Mouse (Mus musculus) macrophage (primary cell): ENCODE data around the gene Cyp3a41b. TPM values are rescaled to one million over a fixed set of nuclear protein-coding genes. Genes with fewer than 3 reads are reported as not detected.
"Not testable (repeated sequence)": the region's sequence is repeated elsewhere in the genome, so short reads cannot be mapped to it uniquely, and the experiment has no call there.

ENCODE experiments used
- H3K27ac ChIP-seq: fragments of 350-480 bp; formaldehyde crosslinking; 2 replicates; pipeline ENCODE4 v1.9.0; 2021
- H3K36me3 ChIP-seq: fragments of 350-480 bp; formaldehyde crosslinking; 2 replicates; pipeline ENCODE4 v1.9.0; 2021; ENCODE audit errors: inconsistent target
- H3K4me3 ChIP-seq: fragments of 350-480 bp; formaldehyde crosslinking; 2 replicates; pipeline ENCODE4 v1.9.0; 2021; ENCODE audit errors: inconsistent target
- H3K79me2 ChIP-seq: fragments of 350-480 bp; formaldehyde crosslinking; 2 replicates; pipeline ENCODE4 v1.9.0; 2021; ENCODE audit errors: inconsistent target
- WGBS: methylation state at CpG from one replicate; pipeline ENCODE4 v1.1.7; 2026; ENCODE audit warnings: inconsistent platforms; ENCODE audit not compliant: missing documents; 5-methylcytosine and 5-hydroxymethylcytosine counted together
- polyA plus RNA-seq: library from polyadenylated mRNA; stranded (reverse); fragments of 250-400 nt; gene quantifications from 3 replicates; pipeline ENCODE4 v1.2.4, GENCODE M21; 2018; ENCODE audit warnings: inconsistent platforms
- total RNA-seq, 78 experiments: library from RNA; depleted of rRNA; stranded (reverse); fragments of 250-400 nt; gene quantifications; 1 replicate in 9 of 78; 2 replicates in 24 of 78; 3 replicates in 43 of 78; 4 replicates in 2 of 78; pipeline ENCODE4 v1.2.4; 2018; ENCODE audit warnings: inconsistent platforms in 56 of 78

Gene Cyp3a41b
- not detected for total RNA-seq (2018; cell fraction: chromatin; rRNA removed)
- not detected for total RNA-seq (2018; cell fraction: cytosol; rRNA removed)
- not detected for total RNA-seq (2018; cell fraction: nucleus; rRNA removed)
- not detected in 3 replicates for polyA plus RNA-seq

- no CpG with 5 or more reads among the region's 2 CpGs for WGBS
- H3K27ac ChIP-seq, H3K4me3 ChIP-seq, H3K79me2 ChIP-seq, H3K36me3 ChIP-seq: not testable (repeated sequence)
Measured at GRCm38 (mm10) chr5:145584630-145585029, at the start of gene Cyp3a41b. Cyp3a41b (minus strand) TSS chr5:145584730.

GRCm38 (mm10) chr5:145632286-145632685 is 47.8 kb upstream of the Cyp3a41b start:
- WGBS: 80% methylated on average over 1 of the region's 1 CpGs
- H3K27ac ChIP-seq, H3K36me3 ChIP-seq, H3K79me2 ChIP-seq, H3K4me3 ChIP-seq: not testable (repeated sequence)

- not testable (repeated sequence) for H3K4me3 ChIP-seq, H3K79me2 ChIP-seq, H3K36me3 ChIP-seq, H3K27ac ChIP-seq
- WGBS: no CpG with 5 or more reads among the region's 1 CpGs
Measured at GRCm38 (mm10) chr5:145604891-145605290, 20.4 kb upstream of the Cyp3a41b start.

GRCm38 (mm10) chr5:145597851-145598250 is 13.3 kb upstream of the Cyp3a41b start:
- not testable (repeated sequence) for H3K4me3 ChIP-seq, H3K36me3 ChIP-seq, H3K79me2 ChIP-seq, H3K27ac ChIP-seq
- WGBS: 84% methylated on average over 5 of the region's 5 CpGs

- no CpG with 5 or more reads among the region's 1 CpGs for WGBS
- not testable (repeated sequence) for H3K4me3 ChIP-seq, H3K36me3 ChIP-seq, H3K79me2 ChIP-seq, H3K27ac ChIP-seq
Measured at GRCm38 (mm10) chr5:145577321-145577720, 7.2 kb downstream of the Cyp3a41b start.

- WGBS: 86% methylated on average over 4 of the region's 4 CpGs
- not testable (repeated sequence) for H3K4me3 ChIP-seq, H3K27ac ChIP-seq, H3K79me2 ChIP-seq, H3K36me3 ChIP-seq
Measured at GRCm38 (mm10) chr5:145575660-145576059, 8.9 kb downstream of the Cyp3a41b start.

GRCm38 (mm10) chr5:145571922-145572321 is 12.6 kb downstream of the Cyp3a41b start:
- H3K4me3 ChIP-seq, H3K27ac ChIP-seq, H3K36me3 ChIP-seq, H3K79me2 ChIP-seq: not testable (repeated sequence)
- WGBS: 67% methylated on average over 1 of the region's 2 CpGs

Other genes starting within 250 kb of the Cyp3a41b start
- not detected in 3 replicates for gene Cyp3a57, start 239.5 kb downstream of the Cyp3a41b start, polyA plus RNA-seq
- not detected in 3 replicates for gene Cyp3a16, start 115.0 kb downstream of the Cyp3a41b start, polyA plus RNA-seq
- gene Cyp3a41a, start 135.4 kb upstream of the Cyp3a41b start, polyA plus RNA-seq: not detected in 3 replicates
- not detected in 3 replicates for gene Cyp3a44, start 221.1 kb upstream of the Cyp3a41b start, polyA plus RNA-seq